Mouse (Mus musculus) testis, adult 2 months (tissue): Measurements from ENCODE around the gene Dstyk. TPM values are rescaled to one million over a fixed set of nuclear protein-coding genes. Genes with fewer than 3 reads are reported as not detected.
"Not testable (repeated sequence)": the region's sequence is repeated elsewhere in the genome, so short reads cannot be mapped to it uniquely, and the experiment has no call there.

Experiments
- H3K27ac ChIP-seq: fragments of 200-500 bp; 2 replicates; pipeline ENCODE4 v1.5.1; 2012; ENCODE audit warnings: low read depth, low read length; ENCODE audit not compliant: control insufficient read depth, insufficient read depth
- H3K27me3 ChIP-seq: fragments of 200-500 bp; 2 replicates; pipeline ENCODE4 v1.6.1; 2012; ENCODE audit warnings: mild to moderate bottlenecking, low read length, moderate library complexity; ENCODE audit not compliant: control insufficient read depth, insufficient read depth
- H3K36me3 ChIP-seq: fragments of 200-500 bp; 2 replicates; pipeline ENCODE4 v1.6.1; 2012; ENCODE audit warnings: mild to moderate bottlenecking, low read length; ENCODE audit not compliant: control insufficient read depth, insufficient read depth
- H3K4me1 ChIP-seq: fragments of 200-500 bp; 2 replicates; pipeline ENCODE4 v1.6.1; 2012; ENCODE audit warnings: low read length; ENCODE audit not compliant: control insufficient read depth, insufficient read depth
- H3K4me3 ChIP-seq: fragments of 200-500 bp; 2 replicates; pipeline ENCODE4 v1.5.1; 2012; ENCODE audit warnings: low read depth, mild to moderate bottlenecking, low read length, moderate library complexity, mixed read lengths; ENCODE audit not compliant: control insufficient read depth
- CTCF ChIP-seq: fragments of 200-500 bp; IDR thresholded peaks from 2 replicates; pipeline ENCODE4 v1.5.1; 2012; ENCODE audit warnings: low read depth, mild to moderate bottlenecking, inconsistent platforms, low read length, moderate library complexity; ENCODE audit not compliant: control insufficient read depth, insufficient read depth, insufficient replicate concordance
- POLR2A ChIP-seq: fragments of 200-500 bp; IDR thresholded peaks from 2 replicates; pipeline ENCODE4 v1.6.1; 2012; ENCODE audit warnings: low read depth, mild to moderate bottlenecking, inconsistent platforms, low read length, moderate library complexity; ENCODE audit not compliant: control insufficient read depth
- polyA plus RNA-seq: library from polyadenylated mRNA; depleted of rRNA; stranded (reverse); fragments of >200 nt; gene quantifications from 2 replicates; pipeline ENCODE4 v1.2.3, GENCODE M21; 2012

The Dstyk gene
- polyA plus RNA-seq, 1 experiment, result 3.7 TPM

DNA sequence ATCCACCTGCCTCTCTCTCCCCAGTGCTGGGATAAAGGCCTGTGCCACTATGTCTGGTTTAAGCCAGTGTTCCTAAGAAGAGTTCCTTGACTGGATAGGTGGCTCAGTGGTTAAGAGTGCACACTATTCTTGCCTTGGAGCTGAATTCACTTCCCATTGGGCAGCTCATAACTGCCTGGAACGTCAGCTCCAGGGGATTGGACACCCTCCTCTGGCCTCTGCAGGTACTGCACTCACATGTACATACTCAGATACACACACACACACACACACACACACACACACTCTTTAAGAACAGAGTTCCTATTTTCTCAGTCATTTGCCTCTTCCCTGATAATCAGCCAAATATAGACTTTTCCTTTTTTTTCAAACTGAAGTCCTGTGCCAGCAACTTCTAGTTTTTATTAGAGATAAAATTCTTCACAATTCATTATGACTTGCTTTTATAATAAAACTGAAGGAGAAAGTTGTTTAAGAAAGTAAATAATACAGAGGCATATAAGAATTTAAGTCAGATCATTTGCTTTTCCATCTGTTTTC, 23.6 kb downstream of the Dstyk start:
- Histone ChIP-seq H3K4me1 (no peaks in the 10 kb centered on the region), H3K27me3 (no peaks in the 10 kb centered on the region), H3K4me3 (no peak overlapping the region), H3K27ac (no peak overlapping the region), H3K36me3 (no peaks in the 10 kb centered on the region; the same call in 1 of the 2 replicates)
- TF ChIP-seq CTCF, result no peak
- no peak for TF ChIP-seq POLR2A

DNA sequence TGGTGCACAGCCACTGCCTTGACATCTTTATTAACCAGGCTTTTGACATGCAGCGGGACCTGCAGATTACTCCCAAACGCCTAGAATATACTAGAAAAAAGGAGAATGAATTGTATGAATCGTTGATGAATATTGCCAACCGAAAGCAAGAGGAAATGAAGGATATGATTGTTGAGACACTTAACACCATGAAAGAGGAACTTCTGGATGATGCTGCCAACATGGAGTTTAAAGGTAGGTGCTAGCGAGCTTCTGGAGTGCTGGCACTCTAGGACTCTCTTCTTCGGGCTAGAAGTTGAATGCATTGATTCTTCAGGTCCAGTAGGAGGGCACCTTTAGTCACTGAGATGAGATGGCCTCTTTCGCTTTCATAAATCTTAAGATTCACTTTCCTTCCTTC, 32.4 kb downstream of the Dstyk start:
- Histone ChIP-seq H3K27me3 (no peaks in the 10 kb centered on the region), H3K36me3 (no peaks in the 10 kb centered on the region), H3K4me1 (no peaks in the 10 kb centered on the region), H3K4me3 (no peak overlapping the region), H3K27ac (no peak overlapping the region)
- TF ChIP-seq POLR2A, result no peak
- TF ChIP-seq CTCF, result no peak

DNA sequence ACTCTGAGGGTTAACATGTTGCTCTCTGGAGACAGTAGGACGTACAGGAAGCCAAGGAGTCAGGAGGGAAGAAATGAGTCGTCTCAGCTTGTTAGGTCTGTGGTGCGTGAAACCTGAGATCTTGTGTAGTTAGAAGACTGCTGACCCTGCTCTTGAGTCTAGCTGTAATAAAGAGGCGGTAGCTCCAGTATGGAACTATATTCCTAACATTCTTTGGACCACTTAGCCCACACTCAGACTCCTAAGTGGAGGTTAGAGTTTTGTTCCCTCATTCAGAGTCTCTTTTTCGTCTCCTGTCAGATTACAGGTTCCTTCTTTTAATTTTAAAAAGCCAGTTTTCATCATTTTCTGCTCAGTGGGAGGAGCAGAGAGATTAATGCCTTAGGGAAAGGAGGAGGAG, 47.3 kb downstream of the Dstyk start:
- H3K27me3 ChIP-seq, result no peaks in the 10 kb centered on the region
- H3K4me1 ChIP-seq, result no peaks in the 10 kb centered on the region
- H3K4me3 ChIP-seq, result no peak overlapping the region
- no peak for TF ChIP-seq POLR2A
- no peak for TF ChIP-seq CTCF
- H3K36me3 ChIP-seq, result peaks cover 3% of the 10 kb centered on the region; the same call in 1 of the 2 replicates
- no peak overlapping the region for H3K27ac ChIP-seq

DNA sequence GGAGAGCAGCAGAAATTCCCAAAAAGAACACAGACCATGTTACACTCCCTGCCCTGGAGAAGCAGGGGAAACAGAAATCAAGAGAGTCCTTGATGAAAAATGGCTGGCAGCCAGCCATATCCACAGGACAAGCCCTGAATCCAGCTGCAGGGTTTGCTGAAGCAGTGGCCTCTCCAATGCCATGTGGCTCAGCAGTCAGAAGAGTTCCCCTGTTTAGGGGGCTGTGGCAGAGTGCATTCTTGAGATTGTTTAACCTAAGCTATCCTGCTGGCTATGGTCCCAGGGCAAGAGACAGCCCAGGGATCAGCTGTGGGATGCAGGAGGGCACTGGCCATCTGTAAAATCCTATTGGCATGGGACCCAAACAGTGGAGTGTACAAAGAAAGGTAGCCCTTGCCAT, 51.6 kb downstream of the Dstyk start:
- H3K4me3 ChIP-seq, result no peak overlapping the region
- H3K4me1 ChIP-seq, result no peaks in the 10 kb centered on the region
- H3K36me3 ChIP-seq, result no peaks in the 10 kb centered on the region
- no peak overlapping the region for H3K27ac ChIP-seq
- TF ChIP-seq CTCF (no peak), POLR2A (no peak)
- H3K27me3 ChIP-seq, result no peaks in the 10 kb centered on the region

DNA sequence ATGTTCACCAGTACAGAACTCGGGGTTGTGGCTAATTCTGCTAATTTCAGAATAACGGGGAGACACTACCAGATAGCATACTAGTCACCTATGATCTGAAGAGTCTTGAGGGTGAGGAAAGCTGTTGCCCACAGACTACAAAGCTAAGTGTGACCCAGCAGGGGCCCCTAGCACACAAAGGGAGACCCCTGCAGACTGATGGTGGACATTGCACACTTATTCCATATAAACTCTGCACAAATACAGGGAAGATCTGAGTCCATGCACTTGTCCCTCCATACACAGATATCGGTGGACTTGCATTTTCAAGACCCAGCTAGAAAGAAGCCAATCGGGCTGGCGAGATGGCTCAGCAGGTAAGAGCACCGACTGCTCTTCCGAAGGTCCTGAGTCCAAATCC, 52.2 kb downstream of the Dstyk start:
- Histone ChIP-seq H3K27me3 (no peaks in the 10 kb centered on the region), H3K4me3 (no peak overlapping the region), H3K4me1 (no peaks in the 10 kb centered on the region), H3K36me3 (no peaks in the 10 kb centered on the region), H3K27ac (no peak overlapping the region)
- TF ChIP-seq POLR2A, result no peak
- no peak for TF ChIP-seq CTCF

DNA sequence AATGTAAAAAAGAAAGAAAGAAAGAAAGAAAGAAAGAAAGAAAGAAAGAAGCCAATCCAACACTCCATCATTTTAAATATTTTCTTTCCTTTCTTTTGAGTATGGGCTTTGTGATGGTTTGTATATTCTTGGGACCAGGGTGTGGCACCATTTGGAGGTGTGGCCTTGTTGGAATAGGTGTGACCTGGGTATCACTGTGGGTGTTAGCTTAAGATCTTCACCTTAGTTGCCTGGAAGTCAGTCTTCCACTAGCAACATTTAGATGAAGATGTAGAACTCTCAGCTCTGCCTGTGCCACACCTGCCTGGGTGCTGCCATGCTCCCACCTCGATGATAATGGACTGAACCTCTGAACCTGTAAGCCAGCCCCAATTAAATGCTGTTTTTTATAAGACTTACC, 52.7 kb downstream of the Dstyk start:
- not testable (repeated sequence) for H3K27me3 ChIP-seq, H3K27ac ChIP-seq, H3K4me3 ChIP-seq, H3K4me1 ChIP-seq, H3K36me3 ChIP-seq

DNA sequence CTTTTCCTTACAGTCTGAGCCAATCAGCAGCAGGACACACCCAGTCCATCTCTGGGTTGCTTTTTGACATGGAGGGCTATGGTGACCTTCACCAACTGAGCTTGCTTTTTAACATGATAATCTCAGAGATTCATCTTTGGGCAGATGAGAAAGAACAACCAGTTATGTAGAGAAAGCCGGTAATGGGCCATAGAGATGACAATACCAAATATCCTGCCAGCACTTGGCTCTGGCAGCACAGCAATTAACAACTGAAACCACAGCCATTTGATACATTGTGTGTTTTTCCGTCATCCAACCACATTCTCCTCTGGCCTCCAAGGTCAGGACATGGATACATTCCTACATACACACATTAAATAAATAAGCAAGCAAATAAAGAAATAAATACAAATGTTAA, 53.7 kb downstream of the Dstyk start:
- Histone ChIP-seq H3K4me1 (no peaks in the 10 kb centered on the region), H3K27ac (no peak overlapping the region), H3K36me3 (no peaks in the 10 kb centered on the region), H3K27me3 (no peaks in the 10 kb centered on the region), H3K4me3 (no peak overlapping the region)
- no peak for TF ChIP-seq CTCF
- TF ChIP-seq POLR2A, result no peak

DNA sequence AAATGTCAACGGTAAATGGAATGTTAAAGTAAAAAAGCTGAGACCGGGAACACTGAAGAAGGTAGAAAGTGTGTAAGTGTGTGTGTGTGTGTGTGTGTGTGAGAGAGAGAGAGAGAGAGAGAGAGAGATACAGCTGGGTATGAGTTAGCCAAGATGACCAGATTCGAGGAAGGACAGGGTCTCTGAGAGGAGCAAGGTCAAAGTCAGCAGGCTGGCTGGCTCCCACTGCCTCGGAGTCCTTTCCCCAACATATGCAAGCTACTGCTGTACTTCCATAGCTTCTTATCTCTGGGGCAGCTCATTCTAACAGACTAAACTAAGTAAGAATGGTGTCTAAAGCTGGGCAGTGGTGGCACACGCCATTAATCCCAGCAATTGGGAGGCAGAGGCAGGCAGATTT, 54.1 kb downstream of the Dstyk start:
- no peaks in the 10 kb centered on the region for H3K27me3 ChIP-seq

More for the DNA sequence above, 54.1 kb downstream of the Dstyk start:
- H3K36me3 ChIP-seq, result no peaks in the 10 kb centered on the region
- no peaks in the 10 kb centered on the region for H3K4me1 ChIP-seq
- no peak overlapping the region for H3K4me3 ChIP-seq
- peak overlapping the region; percentile 55; the same call in 1 of the 2 replicates for H3K27ac ChIP-seq
- no peak for TF ChIP-seq CTCF
- no peak for TF ChIP-seq POLR2A
